Mouse (Mus musculus): Measurements from ENCODE around the gene Frs2. TPM values are rescaled to one million over a fixed set of nuclear protein-coding genes. Genes with fewer than 3 reads are reported as not detected.

Gene Frs2
- polyA plus RNA-seq (2014; fragmentation: Nextera tagmentation; extraction: Ambion mirVana) = 27.1 and 28.5 TPM in 2 replicates

DNA sequence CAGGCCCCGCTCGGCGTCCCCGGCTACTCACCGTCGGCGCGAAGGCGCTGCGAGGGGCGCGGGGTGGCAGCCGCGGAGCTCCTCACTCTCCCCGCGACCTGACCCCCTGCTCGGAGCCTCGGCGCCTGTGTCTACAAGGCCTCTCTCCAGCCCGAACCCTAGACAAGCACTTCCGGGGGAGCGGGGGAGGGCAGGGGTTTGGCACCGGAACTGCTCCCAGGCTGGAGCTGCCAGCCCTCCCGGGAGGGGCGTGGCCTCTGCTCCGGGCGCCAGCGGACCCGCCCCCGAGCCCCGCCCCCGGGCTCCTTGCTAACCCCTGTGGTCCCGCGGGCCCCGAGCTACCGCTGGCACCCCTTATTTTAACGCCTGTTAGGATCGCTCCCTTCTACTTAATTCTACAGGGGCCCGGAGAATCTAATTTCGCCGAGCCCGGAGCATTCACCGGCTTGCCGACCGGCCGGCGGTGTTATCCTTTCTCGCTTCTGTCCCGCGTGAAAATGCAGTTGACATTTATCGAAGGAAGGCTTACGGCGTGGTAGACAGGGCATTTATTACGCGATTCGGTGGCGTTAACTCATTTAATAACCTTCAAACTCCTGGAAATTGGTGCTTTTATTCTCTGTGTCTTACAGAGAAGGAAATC is at the start of gene Frs2:
Gene Frs2 (minus strand): TSS at position 174 of the 643 bp plus-strand sequence.
- peak; percentile 98 for ATAC-seq (ENCODE audit: low FRiP score)
- peak within 1 kb of the TSS; percentile 79 for H3K27ac ChIP-seq (ENCODE audit: low read depth, low read length)
- H3K9me3 ChIP-seq (ENCODE audit: control insufficient read depth, low read length) = no peaks in the 10 kb centered on the region
- H3K36me3 ChIP-seq (ENCODE audit: control insufficient read depth, insufficient read depth, low read length) = no peaks in the 10 kb centered on the region
- H3K9ac ChIP-seq (ENCODE audit: low read length) = peak within 1 kb of the TSS; percentile 93
- H3K4me2 ChIP-seq = peak within 1 kb of the TSS; percentile 75
- peaks cover 7% of the 10 kb centered on the region; the same call in 1 of the 2 replicates for H3K27me3 ChIP-seq (ENCODE audit: control insufficient read depth, insufficient read depth, low read length)
- under 1% methylated on average over 57 of the region's 57 CpGs for WGBS
- H3K4me1 ChIP-seq (ENCODE audit: control insufficient read depth, insufficient read depth, low read length) = peaks cover 29% of the 10 kb centered on the region
- DNase-seq (ENCODE audit: low spot score, missing footprints) = peak; percentile 99
- H3K4me3 ChIP-seq (ENCODE audit: low read depth, low read length) = peak within 1 kb of the TSS; percentile 99

DNA sequence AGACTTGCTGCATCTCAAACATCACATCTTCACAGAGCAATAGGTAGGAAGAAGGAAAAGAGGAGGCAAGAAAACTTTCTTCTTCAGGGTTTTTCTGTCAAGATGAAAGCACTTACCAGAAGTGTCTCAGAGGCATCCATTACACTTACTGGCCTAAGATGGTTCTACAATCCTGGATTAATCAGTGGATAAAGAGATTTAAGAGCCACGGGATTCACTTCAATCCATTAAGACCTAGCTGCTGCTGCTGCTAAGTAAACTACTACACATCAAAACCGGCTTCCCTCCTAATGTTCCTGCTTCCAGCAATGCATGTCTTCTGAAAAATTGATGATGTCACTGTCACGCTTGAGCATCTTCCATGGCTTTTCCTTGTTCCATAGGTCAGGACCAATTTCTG is 48.4 kb upstream of the Frs2 start:
- no peak for DNase-seq (ENCODE audit: low spot score, missing footprints)
- no peak for ATAC-seq (ENCODE audit: low FRiP score)
- no peak overlapping the region for H3K4me3 ChIP-seq (ENCODE audit: low read depth, low read length)
- no peak overlapping the region for H3K27ac ChIP-seq (ENCODE audit: low read depth, low read length)
- peaks cover 10% of the 10 kb centered on the region for H3K4me1 ChIP-seq (ENCODE audit: control insufficient read depth, insufficient read depth, low read length)
- H3K4me2 ChIP-seq = no peak overlapping the region
- 77% methylated on average over 3 of the region's 3 CpGs for WGBS
- no peaks in the 10 kb centered on the region for H3K27me3 ChIP-seq (ENCODE audit: control insufficient read depth, insufficient read depth, low read length)
- H3K9me3 ChIP-seq (ENCODE audit: control insufficient read depth, low read length) = no peaks in the 10 kb centered on the region
- H3K36me3 ChIP-seq (ENCODE audit: control insufficient read depth, insufficient read depth, low read length) = no peaks in the 10 kb centered on the region
- H3K9ac ChIP-seq (ENCODE audit: low read length) = no peak overlapping the region

DNA sequence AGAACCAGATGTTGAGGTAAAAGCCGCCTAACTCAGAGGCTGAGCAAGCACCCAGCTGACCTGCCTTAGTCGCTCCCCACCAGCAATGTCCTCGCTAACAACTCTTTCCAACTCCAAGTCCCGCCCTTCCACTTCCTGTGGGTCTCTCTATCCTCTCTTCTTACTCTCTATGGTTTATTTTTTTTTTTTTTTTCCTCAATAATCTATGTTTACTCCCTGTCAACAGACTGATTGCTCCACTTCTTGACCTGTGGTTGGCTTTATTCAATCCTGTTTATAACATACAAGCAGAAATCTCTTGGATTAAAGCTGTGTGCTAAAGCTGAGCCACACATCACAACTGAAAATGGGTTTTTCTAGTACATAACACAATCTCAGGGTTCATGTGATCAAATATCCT is 47.4 kb upstream of the Frs2 start:
- H3K9me3 ChIP-seq (ENCODE audit: control insufficient read depth, low read length) = no peaks in the 10 kb centered on the region
- no peaks in the 10 kb centered on the region for H3K36me3 ChIP-seq (ENCODE audit: control insufficient read depth, insufficient read depth, low read length)
- H3K4me3 ChIP-seq (ENCODE audit: low read depth, low read length) = no peak overlapping the region
- peaks cover 10% of the 10 kb centered on the region for H3K4me1 ChIP-seq (ENCODE audit: control insufficient read depth, insufficient read depth, low read length)
- no peak overlapping the region for H3K4me2 ChIP-seq
- H3K27ac ChIP-seq (ENCODE audit: low read depth, low read length) = no peak overlapping the region
- DNase-seq (ENCODE audit: low spot score, missing footprints) = no peak
- WGBS = 92% methylated on average over 4 of the region's 4 CpGs
- no peak overlapping the region for H3K9ac ChIP-seq (ENCODE audit: low read length)
- ATAC-seq (ENCODE audit: low FRiP score) = no peak
- no peaks in the 10 kb centered on the region for H3K27me3 ChIP-seq (ENCODE audit: control insufficient read depth, insufficient read depth, low read length)

DNA sequence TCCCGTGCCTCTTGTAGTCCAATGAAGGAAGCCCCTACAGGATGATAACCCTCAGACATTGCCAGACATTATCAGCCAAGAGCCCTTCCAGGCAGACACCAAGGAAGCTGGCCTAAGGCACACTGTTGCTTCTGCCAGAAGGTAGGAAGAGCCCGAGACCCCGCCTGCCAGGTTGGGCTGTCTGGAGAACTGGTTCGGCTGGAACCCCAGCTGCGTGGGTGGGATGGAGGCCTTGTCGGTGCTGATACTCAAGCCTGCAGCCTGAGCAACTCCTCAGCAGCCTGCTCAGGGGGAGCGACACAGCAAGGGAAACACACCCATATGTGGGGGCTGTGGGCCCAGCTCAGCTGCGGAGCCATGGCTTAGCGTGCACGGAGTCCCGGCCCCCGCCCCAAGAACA is 46.7 kb upstream of the Frs2 start:
- WGBS = 95% methylated on average over 12 of the region's 12 CpGs
- Histone ChIP-seq H3K9ac (ENCODE audit: low read length) (no peak overlapping the region), H3K4me3 (ENCODE audit: low read depth, low read length) (no peak overlapping the region), H3K4me2 (no peak overlapping the region), H3K27me3 (ENCODE audit: control insufficient read depth, insufficient read depth, low read length) (no peaks in the 10 kb centered on the region), H3K9me3 (ENCODE audit: control insufficient read depth, low read length) (no peaks in the 10 kb centered on the region), H3K4me1 (ENCODE audit: control insufficient read depth, insufficient read depth, low read length) (peaks cover 6% of the 10 kb centered on the region), H3K27ac (ENCODE audit: low read depth, low read length) (no peak overlapping the region), H3K36me3 (ENCODE audit: control insufficient read depth, insufficient read depth, low read length) (no peaks in the 10 kb centered on the region)
- ATAC-seq (ENCODE audit: low FRiP score) (no peak), DNase-seq (ENCODE audit: low spot score, missing footprints) (no peak)

DNA sequence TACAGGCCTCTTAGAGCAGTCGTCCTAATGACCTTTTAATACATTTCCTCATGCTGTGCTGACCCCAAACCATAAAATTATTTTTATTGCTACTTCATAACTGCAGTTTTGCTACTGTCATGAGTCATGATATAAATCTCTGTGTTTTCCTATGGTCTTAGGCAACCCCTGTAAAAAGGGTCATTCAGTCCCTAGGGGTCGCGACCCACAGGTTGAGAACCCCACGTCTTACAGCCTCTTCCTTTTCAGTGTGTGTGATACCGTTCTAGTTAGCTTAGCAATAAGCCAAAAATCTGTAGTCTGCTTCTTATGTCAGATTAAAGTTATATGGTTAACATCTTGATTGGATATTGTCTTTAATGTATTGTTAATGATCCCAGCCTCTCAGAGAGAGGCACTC is 45.0 kb upstream of the Frs2 start:
- Histone ChIP-seq H3K9me3 (ENCODE audit: control insufficient read depth, low read length) (no peaks in the 10 kb centered on the region), H3K4me1 (ENCODE audit: control insufficient read depth, insufficient read depth, low read length) (no peaks in the 10 kb centered on the region), H3K27me3 (ENCODE audit: control insufficient read depth, insufficient read depth, low read length) (no peaks in the 10 kb centered on the region), H3K4me3 (ENCODE audit: low read depth, low read length) (no peak overlapping the region), H3K9ac (ENCODE audit: low read length) (no peak overlapping the region), H3K36me3 (ENCODE audit: control insufficient read depth, insufficient read depth, low read length) (no peaks in the 10 kb centered on the region), H3K27ac (ENCODE audit: low read depth, low read length) (no peak overlapping the region), H3K4me2 (no peak overlapping the region)
- no peak for DNase-seq (ENCODE audit: low spot score, missing footprints)
- 83% methylated on average over 5 of the region's 5 CpGs for WGBS
- no peak for ATAC-seq (ENCODE audit: low FRiP score)

DNA sequence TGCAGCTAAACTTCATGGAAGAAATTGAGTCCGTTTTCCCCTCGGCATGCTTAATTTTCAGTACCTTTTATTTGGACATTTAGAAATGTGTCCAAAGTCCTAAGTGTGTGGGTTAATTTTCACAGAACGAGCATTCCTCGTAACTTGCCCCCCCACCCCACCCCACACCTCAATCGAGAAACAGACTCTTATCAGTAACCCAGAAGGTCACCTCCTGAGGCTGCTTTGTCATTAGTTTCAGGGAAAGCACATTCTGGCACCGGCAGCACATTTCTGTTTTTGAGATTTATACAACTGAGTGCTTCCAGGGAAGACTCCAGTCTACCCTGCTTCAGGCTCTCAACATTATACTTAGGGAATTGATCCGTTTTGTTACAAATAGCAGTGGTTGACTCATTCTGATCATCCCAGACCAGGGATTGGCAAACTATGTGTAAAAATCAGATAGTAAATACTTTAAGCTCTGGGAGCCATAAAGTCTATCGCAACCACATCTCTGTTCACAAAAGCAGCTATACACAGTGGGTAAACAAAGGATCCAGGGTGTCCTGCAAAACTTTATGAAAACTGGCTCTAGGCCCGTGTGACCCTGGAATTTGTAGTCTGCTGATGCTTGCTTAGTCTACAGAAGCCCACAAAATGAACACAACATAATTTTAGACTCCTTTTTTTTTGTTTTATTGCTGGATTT is 37.2 kb upstream of the Frs2 start:
- Histone ChIP-seq H3K9me3 (ENCODE audit: control insufficient read depth, low read length) (no peaks in the 10 kb centered on the region), H3K4me2 (no peak overlapping the region), H3K4me1 (ENCODE audit: control insufficient read depth, insufficient read depth, low read length) (no peaks in the 10 kb centered on the region), H3K27me3 (ENCODE audit: control insufficient read depth, insufficient read depth, low read length) (no peaks in the 10 kb centered on the region), H3K4me3 (ENCODE audit: low read depth, low read length) (no peak overlapping the region), H3K36me3 (ENCODE audit: control insufficient read depth, insufficient read depth, low read length) (no peaks in the 10 kb centered on the region), H3K27ac (ENCODE audit: low read depth, low read length) (no peak overlapping the region), H3K9ac (ENCODE audit: low read length) (no peak overlapping the region)
- DNase-seq (ENCODE audit: low spot score, missing footprints) (no peak), ATAC-seq (ENCODE audit: low FRiP score) (no peak)
- WGBS = 79% methylated on average over 9 of the region's 9 CpGs

DNA sequence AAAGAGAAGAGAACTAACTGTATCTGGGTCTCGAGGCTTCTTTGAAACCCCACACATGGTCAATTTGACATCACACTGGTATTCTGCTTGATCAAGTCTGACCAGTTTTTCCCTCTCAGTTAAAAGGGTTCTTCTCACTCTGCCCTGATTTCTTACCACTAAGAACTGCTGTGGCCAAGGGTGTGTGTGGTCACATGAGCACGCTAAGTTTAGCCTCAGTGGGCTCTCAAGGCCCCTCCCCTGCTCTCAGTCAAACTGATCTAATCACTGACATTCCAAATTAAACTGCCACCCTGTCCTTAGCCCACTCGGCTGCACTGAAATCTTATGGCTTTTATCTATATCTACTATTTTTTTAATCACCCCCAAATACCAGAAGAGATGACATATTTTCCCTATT is 32.8 kb upstream of the Frs2 start:
- H3K27me3 ChIP-seq (ENCODE audit: control insufficient read depth, insufficient read depth, low read length) = no peaks in the 10 kb centered on the region
- no peaks in the 10 kb centered on the region for H3K4me1 ChIP-seq (ENCODE audit: control insufficient read depth, insufficient read depth, low read length)
- DNase-seq (ENCODE audit: low spot score, missing footprints) = no peak
- no peak for ATAC-seq (ENCODE audit: low FRiP score)
- no peaks in the 10 kb centered on the region for H3K9me3 ChIP-seq (ENCODE audit: control insufficient read depth, low read length)
- 72% methylated on average over 3 of the region's 3 CpGs for WGBS
- H3K27ac ChIP-seq (ENCODE audit: low read depth, low read length) = no peak overlapping the region
- H3K9ac ChIP-seq (ENCODE audit: low read length) = no peak overlapping the region
- H3K36me3 ChIP-seq (ENCODE audit: control insufficient read depth, insufficient read depth, low read length) = no peaks in the 10 kb centered on the region
- no peak overlapping the region for H3K4me2 ChIP-seq
- no peak overlapping the region for H3K4me3 ChIP-seq (ENCODE audit: low read depth, low read length)

DNA sequence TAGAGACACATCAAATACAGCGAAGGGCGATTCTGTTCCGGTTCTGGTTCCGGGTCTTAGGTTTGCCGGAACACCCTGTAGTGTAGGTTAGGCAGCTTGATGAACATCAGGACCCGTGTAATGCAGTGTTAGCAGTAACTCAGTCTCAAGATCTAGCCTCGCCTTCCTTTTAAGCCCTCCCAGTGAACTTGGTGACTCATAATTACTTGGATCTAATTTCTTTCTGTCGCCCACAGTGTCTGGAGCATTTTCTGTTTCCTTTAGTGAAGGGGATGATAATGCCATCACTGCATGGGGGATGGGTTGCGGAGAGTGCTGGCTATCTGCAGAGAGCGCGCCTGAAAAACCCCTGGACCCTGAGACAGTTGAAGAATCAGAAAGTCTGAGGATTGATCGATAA is 26.3 kb upstream of the Frs2 start:
- ATAC-seq (ENCODE audit: low FRiP score) (no peak), DNase-seq (ENCODE audit: low spot score, missing footprints) (no peak)
- peak overlapping the region; percentile 17; the same call in 1 of the 2 replicates for H3K4me2 ChIP-seq
- H3K9me3 ChIP-seq (ENCODE audit: control insufficient read depth, low read length) = no peaks in the 10 kb centered on the region
- H3K4me3 ChIP-seq (ENCODE audit: low read depth, low read length) = no peak overlapping the region
- H3K4me1 ChIP-seq (ENCODE audit: control insufficient read depth, insufficient read depth, low read length) = peaks cover 3% of the 10 kb centered on the region; the same call in 1 of the 2 replicates
- no peak overlapping the region for H3K27ac ChIP-seq (ENCODE audit: low read depth, low read length)
- H3K36me3 ChIP-seq (ENCODE audit: control insufficient read depth, insufficient read depth, low read length) = no peaks in the 10 kb centered on the region
- no peaks in the 10 kb centered on the region for H3K27me3 ChIP-seq (ENCODE audit: control insufficient read depth, insufficient read depth, low read length)
- 58% methylated on average over 12 of the region's 12 CpGs for WGBS
- no peak overlapping the region for H3K9ac ChIP-seq (ENCODE audit: low read length)
